Mouse (Mus musculus): Measurements from ENCODE around the gene Gga3. TPM values are rescaled to one million over a fixed set of nuclear protein-coding genes. Genes with fewer than 3 reads are reported as not detected.

Gene Gga3
- polyA plus RNA-seq, 1 experiment from 2014 or later, result 34.3 TPM

DNA sequence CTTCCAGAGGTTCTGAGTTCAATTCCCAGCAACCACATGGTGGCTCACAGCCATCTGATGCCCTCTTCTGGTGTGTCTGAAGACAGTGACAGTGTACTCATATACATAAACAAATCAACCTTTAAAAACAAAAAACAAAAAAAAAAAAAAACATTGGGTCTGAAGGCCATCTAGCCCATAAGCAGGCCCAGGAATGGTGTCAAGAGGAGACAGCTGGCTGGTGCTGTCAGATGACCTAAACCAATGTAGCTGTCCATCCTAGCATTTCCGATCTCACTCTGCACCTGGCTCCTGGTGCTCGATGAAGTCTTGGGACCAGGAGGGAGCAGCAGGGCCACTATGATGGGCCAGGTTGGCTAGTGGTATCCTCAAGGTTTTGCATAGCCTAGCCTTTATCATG lies 38.9 kb upstream of the Gga3 start:
- no peaks in the 10 kb centered on the region for H3K27me3 ChIP-seq (ENCODE audit: control insufficient read depth, insufficient read depth, low read length)
- no peaks in the 10 kb centered on the region for H3K4me1 ChIP-seq (ENCODE audit: control insufficient read depth, insufficient read depth, low read length)
- no peak overlapping the region for H3K4me3 ChIP-seq (replicated peaks; ENCODE audit: low read depth, low read length)
- H3K9me3 ChIP-seq (ENCODE audit: control insufficient read depth, low read length), result no peaks in the 10 kb centered on the region
- H3K27ac ChIP-seq (replicated peaks; ENCODE audit: low read depth, low read length), result no peak overlapping the region
- DNase-seq, result no peak
- peaks cover 33% of the 10 kb centered on the region for H3K36me3 ChIP-seq (ENCODE audit: control insufficient read depth, insufficient read depth, low read length)
- WGBS, result 94% methylated on average over 2 of the region's 2 CpGs
- no peak for ATAC-seq (ENCODE audit: low FRiP score, low TSS enrichment)
- H3K4me2 ChIP-seq (ENCODE audit: low read length), result no peak overlapping the region
- H3K9ac ChIP-seq (replicated peaks; ENCODE audit: low read length), result no peak overlapping the region

DNA sequence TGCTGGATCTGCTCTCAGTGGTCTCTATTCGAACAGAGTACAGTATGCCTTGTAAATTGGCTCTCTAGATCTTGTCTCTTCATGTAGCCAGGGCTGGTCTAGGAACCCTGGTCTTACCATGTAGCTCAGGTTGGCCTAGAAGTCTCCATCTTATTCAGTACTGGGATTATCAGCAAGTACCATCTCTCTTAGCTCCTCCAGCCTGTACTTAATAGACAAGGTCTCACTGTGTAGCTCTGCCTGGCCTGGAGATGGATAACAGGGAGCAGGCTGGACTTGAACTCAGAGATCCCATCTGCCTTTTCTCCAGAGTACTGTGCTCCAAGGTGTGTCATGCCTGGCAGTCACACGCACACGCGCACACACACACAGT lies 37.8 kb upstream of the Gga3 start:
- WGBS, result 89% methylated on average over 4 of the region's 4 CpGs
- DNase-seq (no peak), ATAC-seq (ENCODE audit: low FRiP score, low TSS enrichment) (no peak)
- Histone ChIP-seq H3K4me1 (ENCODE audit: control insufficient read depth, insufficient read depth, low read length) (no peaks in the 10 kb centered on the region), H3K4me3 (replicated peaks; ENCODE audit: low read depth, low read length) (no peak overlapping the region), H3K27me3 (ENCODE audit: control insufficient read depth, insufficient read depth, low read length) (no peaks in the 10 kb centered on the region), H3K27ac (replicated peaks; ENCODE audit: low read depth, low read length) (no peak overlapping the region), H3K36me3 (ENCODE audit: control insufficient read depth, insufficient read depth, low read length) (peaks cover 25% of the 10 kb centered on the region), H3K9ac (replicated peaks; ENCODE audit: low read length) (no peak overlapping the region), H3K4me2 (ENCODE audit: low read length) (no peak overlapping the region), H3K9me3 (ENCODE audit: control insufficient read depth, low read length) (no peaks in the 10 kb centered on the region)

DNA sequence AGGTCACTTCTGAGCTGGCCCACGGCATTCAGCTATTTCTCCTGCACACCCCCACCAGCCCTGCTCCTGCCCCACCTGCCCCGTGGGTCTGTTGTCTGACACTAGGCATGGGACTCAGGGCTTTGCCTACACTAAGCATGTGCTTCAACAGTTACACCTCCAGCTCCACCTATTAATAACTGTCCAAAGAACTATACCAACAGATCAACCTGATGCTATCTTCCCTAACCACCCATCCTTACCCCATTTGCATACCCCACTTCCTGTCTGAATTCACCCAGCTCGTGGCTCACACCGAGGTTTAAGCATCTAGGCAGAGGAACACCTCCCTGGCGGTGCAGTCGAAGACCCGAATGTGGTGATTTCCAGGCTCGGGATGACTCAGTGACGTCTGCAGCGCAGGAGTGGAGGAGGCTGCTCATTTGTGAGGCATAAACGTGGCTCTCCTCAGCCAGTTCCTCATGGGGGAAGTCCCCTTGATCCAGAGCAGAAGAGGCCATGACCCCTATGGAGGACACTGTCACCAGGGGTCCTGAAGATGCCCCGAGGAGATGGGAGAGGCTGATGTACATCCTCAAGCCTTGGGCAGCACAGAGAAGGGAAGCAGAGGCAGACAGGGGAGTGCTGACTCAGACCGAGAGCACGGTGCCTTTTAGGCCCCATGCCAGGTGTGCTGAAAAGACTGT lies 37.3 kb upstream of the Gga3 start:
- H3K4me3 ChIP-seq (replicated peaks; ENCODE audit: low read depth, low read length), result no peak overlapping the region
- H3K4me1 ChIP-seq (ENCODE audit: control insufficient read depth, insufficient read depth, low read length), result no peaks in the 10 kb centered on the region
- WGBS, result 65% methylated on average over 14 of the region's 14 CpGs
- no peak overlapping the region for H3K4me2 ChIP-seq (ENCODE audit: low read length)
- no peak overlapping the region for H3K9ac ChIP-seq (replicated peaks; ENCODE audit: low read length)
- peaks cover 22% of the 10 kb centered on the region for H3K36me3 ChIP-seq (ENCODE audit: control insufficient read depth, insufficient read depth, low read length)
- no peak for DNase-seq
- H3K27me3 ChIP-seq (ENCODE audit: control insufficient read depth, insufficient read depth, low read length), result no peaks in the 10 kb centered on the region
- no peak overlapping the region for H3K27ac ChIP-seq (replicated peaks; ENCODE audit: low read depth, low read length)
- ATAC-seq (ENCODE audit: low FRiP score, low TSS enrichment), result no peak
- no peaks in the 10 kb centered on the region for H3K9me3 ChIP-seq (ENCODE audit: control insufficient read depth, low read length)

DNA sequence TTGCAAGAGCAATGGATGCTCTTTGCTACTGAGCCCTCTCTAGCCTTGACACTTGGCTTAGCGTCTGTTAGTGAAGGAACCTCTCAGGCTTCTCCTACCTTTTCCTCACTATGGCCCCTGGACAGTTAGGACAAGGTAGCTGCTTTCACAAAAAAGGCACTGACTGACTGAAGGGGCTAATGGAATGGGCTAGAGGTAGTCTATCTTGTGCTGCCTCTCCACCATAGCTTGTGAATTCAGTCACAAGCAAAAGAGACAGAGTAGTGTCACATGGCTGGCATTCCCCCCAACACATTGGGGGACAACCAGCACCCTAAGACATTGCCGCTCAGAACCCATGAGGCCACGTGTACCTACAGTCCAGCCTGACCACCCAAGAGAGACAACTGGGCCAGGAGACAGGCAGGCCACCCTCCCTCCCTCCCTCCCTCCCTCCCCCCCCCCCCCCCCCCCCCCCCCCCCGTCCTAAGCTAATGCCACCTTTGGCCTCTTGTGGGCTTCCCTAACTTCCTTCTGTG lies 36.5 kb upstream of the Gga3 start:
- no peaks in the 10 kb centered on the region for H3K27me3 ChIP-seq (ENCODE audit: control insufficient read depth, insufficient read depth, low read length)
- no peaks in the 10 kb centered on the region for H3K9me3 ChIP-seq (ENCODE audit: control insufficient read depth, low read length)
- 84% methylated on average over 3 of the region's 4 CpGs for WGBS

DNA sequence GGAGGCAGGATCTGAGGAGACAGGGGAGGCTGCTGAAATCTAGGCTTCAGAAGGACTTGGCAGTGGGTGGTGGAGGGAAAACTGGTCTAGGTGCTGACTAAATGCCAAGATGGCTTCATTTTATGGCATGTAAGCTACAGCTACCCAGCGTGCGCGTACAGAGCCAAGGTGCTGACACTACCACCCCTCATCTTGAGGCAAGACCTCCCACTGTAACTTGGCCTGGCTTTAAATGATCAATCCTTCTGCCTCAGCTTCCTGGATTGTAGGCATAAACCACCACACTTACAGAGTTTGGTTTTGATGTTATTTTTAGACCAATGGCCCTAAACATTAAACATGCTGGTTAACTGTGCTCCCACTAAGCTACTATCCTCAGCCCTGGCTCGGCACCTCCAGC lies 35.7 kb upstream of the Gga3 start:
- DNase-seq (no peak), ATAC-seq (ENCODE audit: low FRiP score, low TSS enrichment) (no peak)
- Histone ChIP-seq H3K4me1 (ENCODE audit: control insufficient read depth, insufficient read depth, low read length) (no peaks in the 10 kb centered on the region), H3K27ac (replicated peaks; ENCODE audit: low read depth, low read length) (no peak overlapping the region), H3K36me3 (ENCODE audit: control insufficient read depth, insufficient read depth, low read length) (peaks cover 14% of the 10 kb centered on the region; the same call in 1 of the 2 replicates), H3K4me2 (ENCODE audit: low read length) (no peak overlapping the region), H3K4me3 (replicated peaks; ENCODE audit: low read depth, low read length) (no peak overlapping the region), H3K9ac (replicated peaks; ENCODE audit: low read length) (no peak overlapping the region), H3K9me3 (ENCODE audit: control insufficient read depth, low read length) (no peaks in the 10 kb centered on the region), H3K27me3 (ENCODE audit: control insufficient read depth, insufficient read depth, low read length) (no peaks in the 10 kb centered on the region)
- 93% methylated on average over 4 of the region's 4 CpGs for WGBS

More for the DNA sequence above, 36.5 kb upstream of the Gga3 start:
- no peak overlapping the region for H3K27ac ChIP-seq (replicated peaks; ENCODE audit: low read depth, low read length)
- H3K4me2 ChIP-seq (ENCODE audit: low read length), result no peak overlapping the region
- no peak overlapping the region for H3K9ac ChIP-seq (replicated peaks; ENCODE audit: low read length)
- H3K4me1 ChIP-seq (ENCODE audit: control insufficient read depth, insufficient read depth, low read length), result no peaks in the 10 kb centered on the region
- ATAC-seq (ENCODE audit: low FRiP score, low TSS enrichment) (no peak), DNase-seq (no peak)
- H3K36me3 ChIP-seq (ENCODE audit: control insufficient read depth, insufficient read depth, low read length), result peaks cover 18% of the 10 kb centered on the region
- H3K4me3 ChIP-seq (replicated peaks; ENCODE audit: low read depth, low read length), result no peak overlapping the region

DNA sequence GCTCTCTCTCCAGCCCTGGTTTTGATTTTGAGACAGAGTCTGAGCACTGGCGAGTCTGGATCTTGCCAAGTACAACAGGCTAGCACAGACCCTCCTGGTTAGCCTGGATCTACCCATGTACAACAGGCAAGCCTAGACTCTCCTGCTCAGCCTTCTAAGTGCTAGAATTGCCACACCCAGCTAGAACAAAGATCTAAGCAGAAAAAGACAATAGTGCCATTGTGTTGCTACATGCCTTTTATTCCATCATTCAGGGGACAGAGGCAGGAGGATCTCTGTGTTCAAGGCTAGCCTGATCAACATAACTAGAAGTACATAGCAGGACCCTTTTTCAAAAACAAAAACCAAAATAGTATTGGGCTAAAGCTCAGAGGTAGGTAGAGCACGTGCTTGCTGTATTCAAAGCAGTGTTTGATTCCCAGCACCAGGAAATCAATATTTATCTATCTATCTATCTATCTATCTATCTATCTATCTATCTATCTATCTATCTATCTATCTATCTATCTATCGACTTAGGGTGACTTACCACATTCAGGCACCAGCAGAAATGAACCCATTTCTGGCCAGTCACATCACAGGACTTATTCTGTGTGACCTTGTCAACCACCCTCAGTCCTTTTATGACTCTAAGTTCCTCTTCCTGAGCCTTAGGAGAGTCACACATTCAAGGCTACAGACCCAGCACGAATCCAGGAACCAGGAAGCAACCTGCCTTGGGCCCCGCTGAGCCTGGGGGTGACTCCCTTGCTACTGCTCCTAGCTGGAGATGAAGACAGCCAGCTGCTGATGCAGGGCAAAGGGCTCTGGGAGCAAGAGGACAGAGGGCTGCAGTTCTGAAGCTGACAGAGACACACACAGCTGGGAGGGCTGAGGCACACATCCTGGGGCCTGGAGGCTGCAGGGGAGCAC lies 34.9 kb upstream of the Gga3 start:
- Histone ChIP-seq H3K27ac (replicated peaks; ENCODE audit: low read depth, low read length) (no peak overlapping the region), H3K9me3 (ENCODE audit: control insufficient read depth, low read length) (no peaks in the 10 kb centered on the region), H3K4me2 (ENCODE audit: low read length) (no peak overlapping the region), H3K36me3 (ENCODE audit: control insufficient read depth, insufficient read depth, low read length) (peaks cover 9% of the 10 kb centered on the region; the same call in 1 of the 2 replicates), H3K9ac (replicated peaks; ENCODE audit: low read length) (no peak overlapping the region), H3K4me3 (replicated peaks; ENCODE audit: low read depth, low read length) (no peak overlapping the region), H3K27me3 (ENCODE audit: control insufficient read depth, insufficient read depth, low read length) (no peaks in the 10 kb centered on the region), H3K4me1 (ENCODE audit: control insufficient read depth, insufficient read depth, low read length) (no peaks in the 10 kb centered on the region)
- 85% methylated on average over 5 of the region's 5 CpGs for WGBS
- ATAC-seq (ENCODE audit: low FRiP score, low TSS enrichment) (no peak), DNase-seq (no peak)

GRCm38 (mm10) chr11:115636960-115637359 lies 33.1 kb upstream of the Gga3 start:
- no peaks in the 10 kb centered on the region for H3K9me3 ChIP-seq (ENCODE audit: control insufficient read depth, low read length)
- no peak overlapping the region for H3K27ac ChIP-seq (replicated peaks; ENCODE audit: low read depth, low read length)
- H3K9ac ChIP-seq (replicated peaks; ENCODE audit: low read length), result no peak overlapping the region
- H3K4me3 ChIP-seq (replicated peaks; ENCODE audit: low read depth, low read length), result no peak overlapping the region
- DNase-seq, result no peak
- H3K4me1 ChIP-seq (ENCODE audit: control insufficient read depth, insufficient read depth, low read length), result no peaks in the 10 kb centered on the region
- H3K4me2 ChIP-seq (ENCODE audit: low read length), result no peak overlapping the region
- WGBS, result 85% methylated on average over 3 of the region's 3 CpGs
- no peaks in the 10 kb centered on the region for H3K27me3 ChIP-seq (ENCODE audit: control insufficient read depth, insufficient read depth, low read length)
- H3K36me3 ChIP-seq (ENCODE audit: control insufficient read depth, insufficient read depth, low read length), result no peaks in the 10 kb centered on the region
- no peak for ATAC-seq (ENCODE audit: low FRiP score, low TSS enrichment)

DNA sequence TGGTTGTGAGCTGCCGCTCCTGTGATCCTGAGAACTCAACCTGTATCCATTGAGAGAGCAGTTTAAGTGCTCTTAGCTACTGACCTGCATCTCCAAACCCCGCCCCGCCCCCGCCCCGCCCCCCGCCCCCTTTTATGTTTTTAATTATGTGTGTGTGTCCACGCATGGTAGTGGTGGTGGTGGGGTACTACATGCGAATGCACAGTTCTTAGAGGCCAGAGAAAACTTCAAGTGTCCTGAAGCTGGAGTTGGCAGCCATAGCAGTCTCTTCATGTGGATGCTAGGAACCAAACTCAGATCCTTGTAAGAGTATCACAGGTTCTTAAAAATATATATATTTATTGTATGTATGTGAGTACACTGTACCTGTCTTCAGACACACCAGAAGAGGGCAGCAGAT lies 31.6 kb upstream of the Gga3 start:
- ATAC-seq (ENCODE audit: low FRiP score, low TSS enrichment) (no peak), DNase-seq (no peak)
- no peak overlapping the region for H3K27ac ChIP-seq (replicated peaks; ENCODE audit: low read depth, low read length)
- no peaks in the 10 kb centered on the region for H3K4me1 ChIP-seq (ENCODE audit: control insufficient read depth, insufficient read depth, low read length)
- H3K9me3 ChIP-seq (ENCODE audit: control insufficient read depth, low read length), result no peaks in the 10 kb centered on the region
- no peak overlapping the region for H3K4me3 ChIP-seq (replicated peaks; ENCODE audit: low read depth, low read length)
- H3K9ac ChIP-seq (replicated peaks; ENCODE audit: low read length), result no peak overlapping the region
- H3K36me3 ChIP-seq (ENCODE audit: control insufficient read depth, insufficient read depth, low read length), result no peaks in the 10 kb centered on the region
- H3K4me2 ChIP-seq (ENCODE audit: low read length), result no peak overlapping the region
- no peaks in the 10 kb centered on the region for H3K27me3 ChIP-seq (ENCODE audit: control insufficient read depth, insufficient read depth, low read length)
- WGBS, result 74% methylated on average over 8 of the region's 8 CpGs

Measured in midbrain, embryonic 14.5 days (tissue).